Mouse (Mus musculus): ENCODE data around the gene Nrbp1. TPM values are rescaled to one million over a fixed set of nuclear protein-coding genes. Genes with fewer than 3 reads are reported as not detected.

Gene Nrbp1
- polyA plus RNA-seq, 1 experiment = 93.7 TPM

- Histone ChIP-seq H3K4me3 (replicated peaks; ENCODE audit: control insufficient read depth, low read depth, low read length) (no peak overlapping the region), H3K4me1 (ENCODE audit: control insufficient read depth, insufficient read depth, low read length) (no peaks in the 10 kb centered on the region; the same call in 1 of the 2 replicates), H3K27ac (ENCODE audit: control insufficient read depth, insufficient read depth, low read depth, low read length, poor library complexity) (no peak overlapping the region)
- no peak for TF ChIP-seq POLR2A (IDR thresholded peaks at IDR 0.05; ENCODE audit: borderline replicate concordance, control insufficient read depth, low read depth, low read length)
- no peak for TF ChIP-seq CTCF (IDR thresholded peaks at IDR 0.05; ENCODE audit: control insufficient read depth, insufficient read depth, low read length)
- 93% methylated on average over 10 of the region's 10 CpGs for WGBS
These were observed 44.5 kb upstream of the Nrbp1 start for GRCm38 (mm10) chr5:31196207-31196606.

- H3K4me3 ChIP-seq (replicated peaks; ENCODE audit: control insufficient read depth, low read depth, low read length) = no peak overlapping the region
- 96% methylated on average over 12 of the region's 12 CpGs for whole genome bisulfite sequencing
- TF ChIP-seq CTCF (IDR thresholded peaks at IDR 0.05; ENCODE audit: control insufficient read depth, insufficient read depth, low read length) (no peak), POLR2A (IDR thresholded peaks at IDR 0.05; ENCODE audit: borderline replicate concordance, control insufficient read depth, low read depth, low read length) (no peak)
- no peak overlapping the region for H3K27ac ChIP-seq (ENCODE audit: control insufficient read depth, insufficient read depth, low read depth, low read length, poor library complexity)
- H3K4me1 ChIP-seq (ENCODE audit: control insufficient read depth, insufficient read depth, low read length) = no peaks in the 10 kb centered on the region
These were observed 43.6 kb upstream of the Nrbp1 start for GRCm38 (mm10) chr5:31197072-31197471.

GRCm38 (mm10) chr5:31198170-31198569, 42.5 kb upstream of the Nrbp1 start:
- Histone ChIP-seq H3K4me1 (ENCODE audit: control insufficient read depth, insufficient read depth, low read length) (no peaks in the 10 kb centered on the region), H3K27ac (ENCODE audit: control insufficient read depth, insufficient read depth, low read depth, low read length, poor library complexity) (no peak overlapping the region), H3K4me3 (replicated peaks; ENCODE audit: control insufficient read depth, low read depth, low read length) (no peak overlapping the region)
- WGBS = 78% methylated on average over 9 of the region's 9 CpGs
- TF ChIP-seq POLR2A (IDR thresholded peaks at IDR 0.05; ENCODE audit: borderline replicate concordance, control insufficient read depth, low read depth, low read length) = no peak
- TF ChIP-seq CTCF (IDR thresholded peaks at IDR 0.05; ENCODE audit: control insufficient read depth, insufficient read depth, low read length) = no peak

GRCm38 (mm10) chr5:31198616-31199320, 41.9 kb upstream of the Nrbp1 start:
- Histone ChIP-seq H3K4me1 (ENCODE audit: control insufficient read depth, insufficient read depth, low read length) (no peaks in the 10 kb centered on the region), H3K27ac (ENCODE audit: control insufficient read depth, insufficient read depth, low read depth, low read length, poor library complexity) (no peak overlapping the region), H3K4me3 (replicated peaks; ENCODE audit: control insufficient read depth, low read depth, low read length) (no peak overlapping the region)
- TF ChIP-seq POLR2A (IDR thresholded peaks at IDR 0.05; ENCODE audit: borderline replicate concordance, control insufficient read depth, low read depth, low read length) (no peak), CTCF (IDR thresholded peaks at IDR 0.05; ENCODE audit: control insufficient read depth, insufficient read depth, low read length) (no peak)
- WGBS = 79% methylated on average over 5 of the region's 5 CpGs

- Histone ChIP-seq H3K27ac (ENCODE audit: control insufficient read depth, insufficient read depth, low read depth, low read length, poor library complexity) (no peak overlapping the region), H3K4me1 (ENCODE audit: control insufficient read depth, insufficient read depth, low read length) (no peaks in the 10 kb centered on the region), H3K4me3 (replicated peaks; ENCODE audit: control insufficient read depth, low read depth, low read length) (no peak overlapping the region)
- 91% methylated on average over 19 of the region's 19 CpGs for WGBS
- no peak for TF ChIP-seq CTCF (IDR thresholded peaks at IDR 0.05; ENCODE audit: control insufficient read depth, insufficient read depth, low read length)
- TF ChIP-seq POLR2A (IDR thresholded peaks at IDR 0.05; ENCODE audit: borderline replicate concordance, control insufficient read depth, low read depth, low read length) = no peak; the same call in 1 of the 2 replicates
These were observed 41.3 kb upstream of the Nrbp1 start for GRCm38 (mm10) chr5:31199321-31199892.

- WGBS = 78% methylated on average over 9 of the region's 9 CpGs
- TF ChIP-seq CTCF (IDR thresholded peaks at IDR 0.05; ENCODE audit: control insufficient read depth, insufficient read depth, low read length) (no peak), POLR2A (IDR thresholded peaks at IDR 0.05; ENCODE audit: borderline replicate concordance, control insufficient read depth, low read depth, low read length) (no peak)
- no peak overlapping the region for H3K27ac ChIP-seq (ENCODE audit: control insufficient read depth, insufficient read depth, low read depth, low read length, poor library complexity)
- H3K4me1 ChIP-seq (ENCODE audit: control insufficient read depth, insufficient read depth, low read length) = no peaks in the 10 kb centered on the region
- H3K4me3 ChIP-seq (replicated peaks; ENCODE audit: control insufficient read depth, low read depth, low read length) = no peak overlapping the region
These were observed 40.8 kb upstream of the Nrbp1 start for GRCm38 (mm10) chr5:31199893-31200292.

GRCm38 (mm10) chr5:31200327-31200768, 40.3 kb upstream of the Nrbp1 start:
- Histone ChIP-seq H3K27ac (ENCODE audit: control insufficient read depth, insufficient read depth, low read depth, low read length, poor library complexity) (no peak overlapping the region), H3K4me3 (replicated peaks; ENCODE audit: control insufficient read depth, low read depth, low read length) (no peak overlapping the region), H3K4me1 (ENCODE audit: control insufficient read depth, insufficient read depth, low read length) (no peaks in the 10 kb centered on the region)
- 90% methylated on average over 27 of the region's 27 CpGs for WGBS
- TF ChIP-seq POLR2A (IDR thresholded peaks at IDR 0.05; ENCODE audit: borderline replicate concordance, control insufficient read depth, low read depth, low read length) (peak; percentile 54; the same call in 1 of the 2 replicates), CTCF (IDR thresholded peaks at IDR 0.05; ENCODE audit: control insufficient read depth, insufficient read depth, low read length) (no peak)

- peak overlapping the region; percentile 56 for H3K27ac ChIP-seq (ENCODE audit: control insufficient read depth, insufficient read depth, low read depth, low read length, poor library complexity)
- no peak for TF ChIP-seq CTCF (IDR thresholded peaks at IDR 0.05; ENCODE audit: control insufficient read depth, insufficient read depth, low read length)
- peak overlapping the region; percentile 72 for H3K4me3 ChIP-seq (replicated peaks; ENCODE audit: control insufficient read depth, low read depth, low read length)
- WGBS = 7% methylated on average over 13 of the region's 13 CpGs
- H3K4me1 ChIP-seq (ENCODE audit: control insufficient read depth, insufficient read depth, low read length) = no peaks in the 10 kb centered on the region
These were observed 39.5 kb upstream of the Nrbp1 start for GRCm38 (mm10) chr5:31201042-31201741.
